Mouse (Mus musculus) lung, adult 18-20 months (tissue): ENCODE measurements around the gene Gm5458.
"Not testable (repeated sequence)": the region's sequence is repeated elsewhere in the genome, so short reads cannot be mapped to it uniquely, and the experiment has no call there.

Experiments used
- DNase-seq, 2 experiments: peaks; one replicate each; pipeline ENCODE4 v3.0.0; 2022; ENCODE audit warnings: mixed read lengths in 2 of 2

The Gm5458 gene

DNA sequence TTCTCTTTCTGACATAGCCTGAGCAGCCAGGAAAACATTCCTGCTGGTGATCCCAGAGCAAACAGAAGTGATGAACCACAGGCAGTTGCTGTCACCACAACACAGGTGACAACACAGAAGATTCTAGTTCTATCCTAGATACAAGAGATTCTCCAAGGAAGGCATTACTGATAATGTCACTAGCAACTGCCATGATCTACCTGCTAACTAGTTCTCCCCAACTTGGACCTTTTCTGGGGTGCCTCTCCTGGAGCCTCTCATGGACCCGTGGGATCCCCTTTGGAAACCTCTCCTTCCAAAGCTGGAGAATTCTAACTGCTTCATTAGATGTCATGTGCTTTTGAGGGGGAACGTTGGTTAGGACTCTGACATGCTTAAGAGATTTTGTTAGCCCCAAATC is at the start of gene Gm5458:
Gene Gm5458 (minus strand): TSS at position 101 of the 400 bp plus-strand sequence.
- DNase-seq: not testable (repeated sequence)

- DNase-seq: no peak
Measured at GRCm38 (mm10) chr14:19646232-19646631, 43.9 kb upstream of the Gm5458 start.

GRCm38 (mm10) chr14:19584804-19585667 is 17.3 kb downstream of the Gm5458 start, which contains the start of gene Gm2237:
Gm2237 (minus strand) TSS chr14:19585135.
- peak; percentile 15 to 40 for DNase-seq

DNA sequence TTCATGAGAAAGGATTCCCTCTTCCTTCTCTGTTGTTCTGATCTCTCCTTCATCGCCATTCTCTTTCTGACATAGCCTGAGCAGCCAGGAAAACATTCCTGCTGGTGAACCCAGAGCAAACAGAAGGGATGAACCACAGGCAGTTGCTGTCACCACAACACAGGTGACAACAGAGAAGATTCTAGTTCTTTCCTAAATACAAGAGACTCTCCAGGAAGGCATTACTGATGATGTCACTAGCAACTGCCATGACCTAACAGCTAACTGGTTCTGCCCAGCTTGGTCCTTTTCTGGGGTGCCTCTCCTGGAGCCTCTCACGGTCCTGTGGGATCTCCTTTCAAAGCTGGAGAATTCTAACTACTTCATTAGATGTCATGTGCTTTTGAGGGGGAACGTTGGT is 52.5 kb downstream of the Gm5458 start, which contains the start of gene Gm2244:
Gene Gm2244 (minus strand): TSS at position 101 of the 400 bp plus-strand sequence.
- DNase-seq: not testable (repeated sequence)
